In the genomic region with DNA sequence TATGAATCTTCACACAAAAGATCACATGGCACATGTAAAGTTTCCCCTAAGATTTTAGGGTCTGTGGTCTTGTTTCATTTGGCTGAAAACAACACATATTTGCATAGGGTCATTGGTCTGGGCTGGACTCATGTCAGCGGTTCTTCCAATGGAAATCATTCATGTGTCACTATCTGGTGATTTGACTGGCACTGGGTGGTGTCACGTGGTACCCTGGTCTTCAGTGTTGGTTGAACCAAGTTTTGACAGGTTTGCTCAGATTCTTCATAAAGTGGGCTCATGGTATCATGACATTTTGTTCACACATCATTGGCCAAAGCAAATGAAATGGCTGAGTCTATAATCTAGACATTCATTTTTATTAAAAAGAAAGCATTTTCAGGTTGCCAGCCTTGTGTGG, we compare ENCODE assay signal across 10 mouse cellular contexts. TPM values are rescaled to one million over a fixed set of nuclear protein-coding genes. Genes with fewer than 3 reads are reported as not detected.
DNase-seq lines count a peak whose midpoint lies in the region; ATAC-seq and TF ChIP-seq lines count a peak whose summit lies in the region.
"Had no signal": no experiment of that assay in that cellular context is flagged by ENCODE, and none has a peak within 500 bp of the region (broad histone marks: within the 10 kb centered on the region; RNA-seq: fewer than 3 reads in every experiment).

No protein-coding gene starts in this region.

- peaks cover 16% of the 10 kb centered on the region for H3K36me3 ChIP-seq in forebrain, embryonic 10.5 days (replicated peaks)
- H3K36me3 ChIP-seq in forebrain, postnatal 0 days (ENCODE audit: insufficient read depth) = no peaks in the 10 kb centered on the region
- H3K36me3 ChIP-seq in lung, embryonic 14.5 days (ENCODE audit: insufficient read depth) = no peaks in the 10 kb centered on the region
- no peaks in the 10 kb centered on the region for H3K36me3 ChIP-seq in forebrain, embryonic 15.5 days
- H3K36me3 ChIP-seq in liver, embryonic 16.5 days (ENCODE audit: control insufficient read depth, insufficient read depth) = no peaks in the 10 kb centered on the region

- no peaks in the 10 kb centered on the region for H3K9me3 ChIP-seq in forebrain, embryonic 10.5 days
- no peaks in the 10 kb centered on the region for H3K9me3 ChIP-seq in forebrain, postnatal 0 days (ENCODE audit: low read length)
- no peaks in the 10 kb centered on the region for H3K9me3 ChIP-seq in lung, embryonic 14.5 days (ENCODE audit: low read depth, low read length)
- no peaks in the 10 kb centered on the region for H3K9me3 ChIP-seq in forebrain, embryonic 15.5 days
- H3K9me3 ChIP-seq in liver, embryonic 16.5 days (replicated peaks; ENCODE audit: control insufficient read depth, low read length) = no peaks in the 10 kb centered on the region

- ATAC-seq in forebrain, postnatal 0 days = no peak
- no peak for ATAC-seq in lung, embryonic 14.5 days (ENCODE audit: insufficient read depth)
- no peak for ATAC-seq in forebrain, embryonic 15.5 days (replicated peaks)
- no peak for ATAC-seq in liver, embryonic 16.5 days (ENCODE audit: low read depth)
- ATAC-seq in granulocyte monocyte progenitor cell, adult 5-6 weeks (replicated peaks; ENCODE audit: poor library complexity, severe bottlenecking) = no peak

- H3K4me3 ChIP-seq in forebrain, embryonic 10.5 days = peak overlapping the region; percentile 90
- no peak overlapping the region for H3K4me3 ChIP-seq in forebrain, postnatal 0 days (ENCODE audit: low read depth, low read length)
- peak overlapping the region; percentile 82 for H3K4me3 ChIP-seq in lung, embryonic 14.5 days (ENCODE audit: low read depth, low read length)
- H3K4me3 ChIP-seq in forebrain, embryonic 15.5 days = 0 out of 2 replicates have a peak overlapping the region, but pooled peaks have one; percentile 64
- H3K4me3 ChIP-seq in liver, embryonic 16.5 days (ENCODE audit: low read depth, low read length) = peak overlapping the region; percentile 89

- H3K27ac ChIP-seq in forebrain, embryonic 10.5 days = no peak overlapping the region
- H3K27ac ChIP-seq in forebrain, postnatal 0 days (ENCODE audit: low read depth, low read length) = no peak overlapping the region
- no peak overlapping the region for H3K27ac ChIP-seq in lung, embryonic 14.5 days (ENCODE audit: low read depth)
- no peak overlapping the region for H3K27ac ChIP-seq in forebrain, embryonic 15.5 days (replicated peaks)
- peak overlapping the region; percentile 99 for H3K27ac ChIP-seq in liver, embryonic 16.5 days (ENCODE audit: low read length)

- no peak for TF ChIP-seq CTCF in forebrain, postnatal 0 days (IDR thresholded peaks at IDR 0.05; ENCODE audit: low read depth)
- TF ChIP-seq CTCF in lung, embryonic 14.5 days (IDR thresholded peaks at IDR 0.05; ENCODE audit: low read depth) = no peak

- no peak overlapping the region for H3K4me2 ChIP-seq in forebrain, postnatal 0 days (ENCODE audit: low read depth)
- H3K4me2 ChIP-seq in lung, embryonic 14.5 days = peak overlapping the region; percentile 89
- H3K4me2 ChIP-seq in forebrain, embryonic 15.5 days (replicated peaks) = peak overlapping the region; percentile 92; the same call in 1 of the 2 replicates
- H3K4me2 ChIP-seq in liver, embryonic 16.5 days (ENCODE audit: low read depth, low read length) = peak overlapping the region; percentile 73

- DNase-seq in forebrain, embryonic 10.5 days (ENCODE audit: extremely low spot score, low spot score) = no peak
- DNase-seq in forebrain, postnatal 0 days = no peak
- DNase-seq in lung, embryonic 14.5 days = no peak
- no peak for DNase-seq in lung, postnatal 25 days (ENCODE audit: low spot score)
- DNase-seq in urinary bladder, postnatal 10 days (ENCODE audit: low spot score) = no peak
- DNase-seq: gastrocnemius, postnatal 25 days had no signal

- 95% methylated on average over 2 of the region's 2 CpGs for WGBS in forebrain, embryonic 10.5 days
- WGBS in forebrain, postnatal 0 days = 87% methylated on average over 2 of the region's 2 CpGs
- WGBS in lung, embryonic 14.5 days = 83% methylated on average over 2 of the region's 2 CpGs
- 87% methylated on average over 2 of the region's 2 CpGs for WGBS in forebrain, embryonic 15.5 days
- 60% methylated on average over 2 of the region's 2 CpGs for WGBS in liver, embryonic 16.5 days (ENCODE audit: insufficient replicate concordance)

- no peak overlapping the region for H3K9ac ChIP-seq in forebrain, postnatal 0 days
- no peak overlapping the region for H3K9ac ChIP-seq in lung, embryonic 14.5 days
- no peak overlapping the region for H3K9ac ChIP-seq in forebrain, embryonic 15.5 days (replicated peaks)
- H3K9ac ChIP-seq in liver, embryonic 16.5 days (ENCODE audit: low read depth, low read length) = peak overlapping the region; percentile 90

- no peaks in the 10 kb centered on the region for H3K27me3 ChIP-seq in forebrain, embryonic 10.5 days (ENCODE audit: poor library complexity, severe bottlenecking)
- no peaks in the 10 kb centered on the region for H3K27me3 ChIP-seq in forebrain, postnatal 0 days (ENCODE audit: insufficient read depth, low read length)
- H3K27me3 ChIP-seq in lung, embryonic 14.5 days (ENCODE audit: insufficient read depth, low read length) = no peaks in the 10 kb centered on the region
- H3K27me3 ChIP-seq in forebrain, embryonic 15.5 days = no peaks in the 10 kb centered on the region
- no peaks in the 10 kb centered on the region for H3K27me3 ChIP-seq in liver, embryonic 16.5 days (ENCODE audit: control insufficient read depth, insufficient read depth, low read depth, low read length)
- H3K27me3 ChIP-seq: Patski had no signal

- H3K4me1 ChIP-seq in forebrain, embryonic 10.5 days = peaks cover 25% of the 10 kb centered on the region
- 0 out of 2 replicates have a peak, but pooled peaks cover 4% of the 10 kb centered on the region for H3K4me1 ChIP-seq in forebrain, postnatal 0 days (ENCODE audit: insufficient read depth)
- H3K4me1 ChIP-seq in lung, embryonic 14.5 days (ENCODE audit: insufficient read depth) = no peaks in the 10 kb centered on the region
- peaks cover 14% of the 10 kb centered on the region for H3K4me1 ChIP-seq in forebrain, embryonic 15.5 days
- peaks cover 19% of the 10 kb centered on the region for H3K4me1 ChIP-seq in liver, embryonic 16.5 days (ENCODE audit: control insufficient read depth, low read depth, low read length)

RNA-seq across cellular contexts. Expression of a gene that starts 1.3 kb away (rescaled TPM):
- polyA plus RNA-seq in forebrain, embryonic 10.5 days (2016; fragmentation: Nextera tagmentation; extraction: Ambion mirVana) = 21.4 and 22.9 TPM in 2 replicates
- 1.8 and 3.1 TPM in 2 replicates for total RNA-seq in forebrain, postnatal 0 days (2014; rRNA removed)
- 0.50 and 0.51 TPM in 2 replicates for polyA plus RNA-seq in forebrain, postnatal 0 days (2015; fragmentation: Nextera tagmentation; extraction: Ambion mirVana)
- polyA plus RNA-seq in lung, embryonic 14.5 days (2014; fragmentation: Nextera tagmentation; extraction: Ambion mirVana) = 17.3 and 20.2 TPM in 2 replicates
- polyA plus RNA-seq in forebrain, embryonic 15.5 days (2015; fragmentation: Nextera tagmentation; extraction: Ambion mirVana) = 7.8 and 8.0 TPM in 2 replicates
- polyA plus RNA-seq in liver, embryonic 16.5 days (2015; fragmentation: Nextera tagmentation; extraction: Ambion mirVana) = 12.8 and 13.3 TPM in 2 replicates
- total RNA-seq in granulocyte monocyte progenitor cell, adult 5-6 weeks (2014; fragmentation: Nextera tagmentation) = 8.9 and 16.0 TPM in 2 replicates
- 29.1 and 29.3 TPM in 2 replicates for total RNA-seq in granulocyte monocyte progenitor cell, adult 5-6 weeks (2017)
